Mouse (Mus musculus) olfactory bulb, adult 2 months (tissue): ENCODE data around the gene Hs3st4. TPM values are rescaled to one million over a fixed set of nuclear protein-coding genes. Genes with fewer than 3 reads are reported as not detected.

Source experiments
- H3K27ac ChIP-seq: fragments of 200-500 bp; 2 replicates; pipeline ENCODE4 v1.5.1; 2012; ENCODE audit warnings: low read depth, low read length; ENCODE audit not compliant: insufficient read depth
- H3K4me1 ChIP-seq: fragments of 200-500 bp; 2 replicates; pipeline ENCODE4 v1.6.1; 2012; ENCODE audit warnings: low read length; ENCODE audit not compliant: control insufficient read depth, insufficient read depth
- H3K4me3 ChIP-seq: fragments of 200-500 bp; 2 replicates; pipeline ENCODE4 v1.5.1; 2012; ENCODE audit warnings: mild to moderate bottlenecking, low read depth, low read length, moderate library complexity; ENCODE audit not compliant: insufficient read depth
- CTCF ChIP-seq: fragments of 200-500 bp; IDR thresholded peaks from 2 replicates; pipeline ENCODE4 v1.5.1; 2012; ENCODE audit warnings: low read depth, mild to moderate bottlenecking, low read length, moderate library complexity; ENCODE audit not compliant: insufficient read depth
- POLR2A ChIP-seq: fragments of 200-500 bp; IDR thresholded peaks from 2 replicates; pipeline ENCODE4 v1.6.1; 2012; ENCODE audit warnings: mild to moderate bottlenecking, low read depth, low read length, moderate library complexity; ENCODE audit not compliant: insufficient read depth
- WGBS: fragments of 180-500 bp; shearing (Covaris S2); methylation state at CpG from one replicate; pipeline ENCODE4 v1.1.7; 2018; 5-methylcytosine and 5-hydroxymethylcytosine counted together
- polyA plus RNA-seq: library from polyadenylated mRNA; stranded (reverse); fragments of >200 nt; gene quantifications from 2 replicates; pipeline ENCODE4 v1.2.4, GENCODE M21; 2012; ENCODE audit warnings: low replicate concordance; ENCODE audit not compliant: missing spikeins, insufficient read depth, insufficient read length

The Hs3st4 gene
- polyA plus RNA-seq, 1 experiment: not detected

GRCm38 (mm10) chr7:124347218-124348017 lies 364.7 kb downstream of the Hs3st4 start:
- 35% methylated on average over 13 of the region's 13 CpGs for WGBS
- H3K27ac ChIP-seq: no peak overlapping the region

GRCm38 (mm10) chr7:124354035-124354434 lies 371.4 kb downstream of the Hs3st4 start:
- Histone ChIP-seq H3K27ac (no peak overlapping the region), H3K4me1 (no peaks in the 10 kb centered on the region), H3K4me3 (no peak overlapping the region)
- WGBS: 96% methylated on average over 4 of the region's 4 CpGs
- TF ChIP-seq POLR2A (no peak), CTCF (no peak)

More at GRCm38 (mm10) chr7:124347218-124348017, 364.7 kb downstream of the Hs3st4 start:
- no peak for TF ChIP-seq CTCF
- no peak for TF ChIP-seq POLR2A
- Histone ChIP-seq H3K4me3 (no peak overlapping the region), H3K4me1 (peaks cover 2% of the 10 kb centered on the region)

- no peak overlapping the region for H3K4me3 ChIP-seq
- WGBS: 83% methylated on average over 3 of the region's 3 CpGs
- TF ChIP-seq CTCF (no peak), POLR2A (no peak)
- no peak overlapping the region for H3K27ac ChIP-seq
- H3K4me1 ChIP-seq: peaks cover 3% of the 10 kb centered on the region; the same call in 1 of the 2 replicates
These were observed 375.4 kb downstream of the Hs3st4 start for GRCm38 (mm10) chr7:124358068-124358467.

DNA sequence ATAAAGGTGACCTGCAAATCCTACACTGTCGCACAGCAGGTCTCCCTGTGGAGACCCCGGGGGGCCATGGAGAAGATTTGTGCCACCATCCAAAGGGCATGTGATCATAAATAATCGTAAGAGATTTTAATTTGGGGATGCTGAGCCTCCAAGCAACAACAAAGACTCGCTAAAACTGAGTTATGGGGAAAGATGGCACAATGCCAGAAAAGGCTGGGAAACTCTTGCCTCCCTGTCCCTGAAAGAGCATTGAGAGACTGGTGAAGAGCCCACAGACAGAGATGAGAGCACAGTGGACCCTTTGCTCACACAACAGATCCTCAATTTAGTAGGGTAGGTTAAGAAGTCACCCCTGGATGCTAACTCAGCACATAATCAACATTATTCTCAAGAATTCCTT lies 377.2 kb downstream of the Hs3st4 start:
- Histone ChIP-seq H3K4me1 (peaks cover 3% of the 10 kb centered on the region; the same call in 1 of the 2 replicates), H3K27ac (no peak overlapping the region), H3K4me3 (no peak overlapping the region)
- TF ChIP-seq POLR2A (no peak), CTCF (no peak)
- 55% methylated on average over 4 of the region's 4 CpGs for WGBS

- Histone ChIP-seq H3K27ac (no peak overlapping the region), H3K4me1 (no peaks in the 10 kb centered on the region), H3K4me3 (no peak overlapping the region)
- TF ChIP-seq POLR2A: no peak
- no peak for TF ChIP-seq CTCF
- 74% methylated on average over 1 of the region's 1 CpGs for WGBS
These were observed 389.6 kb downstream of the Hs3st4 start for GRCm38 (mm10) chr7:124372297-124372696.

DNA sequence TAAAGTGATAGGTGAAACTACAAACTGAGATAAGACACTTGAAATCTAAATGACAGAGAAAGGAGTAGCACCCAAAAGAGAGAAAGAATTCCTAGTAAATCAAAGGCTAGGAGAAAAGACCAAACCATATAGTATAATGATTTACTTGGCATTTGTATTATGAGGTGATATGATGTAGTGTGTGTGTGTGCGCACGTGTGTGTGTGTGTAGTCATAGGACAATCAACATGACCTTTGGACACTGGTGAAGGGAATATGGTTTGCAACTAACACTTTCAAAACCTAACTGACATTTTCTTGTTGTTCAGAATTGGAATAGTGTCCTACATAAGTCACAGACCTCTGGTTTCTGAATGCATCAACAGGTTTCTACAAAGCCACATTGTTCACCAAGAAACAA lies 390.0 kb downstream of the Hs3st4 start:
- 91% methylated on average over 2 of the region's 2 CpGs for WGBS
- H3K4me1 ChIP-seq: no peaks in the 10 kb centered on the region
- no peak overlapping the region for H3K27ac ChIP-seq
- TF ChIP-seq CTCF (no peak), POLR2A (no peak)
- H3K4me3 ChIP-seq: no peak overlapping the region

GRCm38 (mm10) chr7:124383489-124383888 lies 400.8 kb downstream of the Hs3st4 start:
- TF ChIP-seq POLR2A: no peak
- TF ChIP-seq CTCF: no peak
- no peaks in the 10 kb centered on the region for H3K4me1 ChIP-seq
- 48% methylated on average over 4 of the region's 4 CpGs for WGBS
- no peak overlapping the region for H3K27ac ChIP-seq
- no peak overlapping the region for H3K4me3 ChIP-seq

GRCm38 (mm10) chr7:124399184-124399583 lies 416.5 kb downstream of the Hs3st4 start:
- TF ChIP-seq POLR2A (no peak), CTCF (no peak)
- H3K4me3 ChIP-seq: no peak overlapping the region
- no peak overlapping the region for H3K27ac ChIP-seq
- no peaks in the 10 kb centered on the region for H3K4me1 ChIP-seq

DNA sequence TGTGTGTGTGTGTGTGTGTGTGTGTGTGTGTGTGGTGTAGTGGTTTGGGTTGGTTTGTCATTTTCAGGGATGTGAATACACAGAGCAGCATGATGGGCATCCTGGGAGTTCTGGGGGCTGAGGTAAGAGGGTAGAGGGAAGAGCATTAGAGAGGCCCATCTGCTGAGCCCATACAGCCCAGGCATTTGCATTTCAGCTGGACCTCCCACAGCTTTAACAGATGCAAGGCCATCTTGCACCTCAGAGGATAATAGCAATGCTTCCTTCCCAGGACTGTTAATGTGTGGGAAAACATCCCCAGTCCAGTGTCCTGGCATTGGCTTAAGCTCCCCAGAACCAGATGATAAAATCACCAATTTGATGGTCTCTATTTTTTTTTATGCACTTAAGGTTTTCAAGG lies 444.3 kb downstream of the Hs3st4 start:
- H3K4me3 ChIP-seq: no peak overlapping the region
- H3K27ac ChIP-seq: no peak overlapping the region
- no peak for TF ChIP-seq CTCF
- TF ChIP-seq POLR2A: no peak

More for the DNA sequence above, 444.3 kb downstream of the Hs3st4 start:
- no peaks in the 10 kb centered on the region for H3K4me1 ChIP-seq
